Mouse (Mus musculus): ENCODE measurements around the gene Layn.

Gene Layn

DNA sequence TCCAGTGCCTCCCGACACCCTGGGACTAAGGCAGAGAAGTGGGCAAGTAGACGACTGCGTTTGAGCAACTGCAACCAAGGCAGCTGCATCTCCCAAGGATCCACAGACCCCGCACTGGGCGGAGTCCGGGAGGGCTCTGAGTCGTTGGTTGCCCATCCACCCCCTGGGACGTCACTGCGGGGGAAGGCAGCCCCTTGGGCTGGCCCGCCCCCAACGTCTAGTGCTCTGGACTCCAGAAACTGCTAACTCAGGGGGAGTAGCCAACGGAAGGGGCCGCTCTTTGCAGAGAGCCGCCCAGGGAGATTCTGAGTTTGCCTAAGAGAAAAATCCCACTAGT is at the start of gene Layn:
Gene Layn, minus strand, starts transcription at position 116 of the 337 bp plus-strand sequence.
- ATAC-seq (ENCODE audit: low TSS enrichment): peak; percentile 73

DNA sequence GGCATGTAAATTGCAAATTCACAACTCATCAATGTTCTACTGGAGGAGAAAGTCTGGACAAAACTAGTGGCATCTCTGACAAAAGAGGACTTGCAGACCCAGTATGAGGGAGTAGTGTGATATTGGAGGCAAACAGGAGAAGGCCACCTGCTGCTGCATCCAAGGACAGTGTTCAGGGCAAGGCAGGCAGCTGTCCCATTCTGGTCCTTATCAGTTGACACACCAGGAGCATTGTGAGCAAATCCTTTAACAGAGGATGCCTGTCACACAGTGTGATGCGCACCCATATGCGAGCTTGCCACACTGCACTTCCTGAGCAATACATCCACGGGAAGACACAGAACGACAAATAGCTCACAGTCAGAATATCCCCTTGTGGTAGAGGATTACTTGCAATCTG is 37.9 kb upstream of the Layn start:
- ATAC-seq (ENCODE audit: low TSS enrichment): no peak

DNA sequence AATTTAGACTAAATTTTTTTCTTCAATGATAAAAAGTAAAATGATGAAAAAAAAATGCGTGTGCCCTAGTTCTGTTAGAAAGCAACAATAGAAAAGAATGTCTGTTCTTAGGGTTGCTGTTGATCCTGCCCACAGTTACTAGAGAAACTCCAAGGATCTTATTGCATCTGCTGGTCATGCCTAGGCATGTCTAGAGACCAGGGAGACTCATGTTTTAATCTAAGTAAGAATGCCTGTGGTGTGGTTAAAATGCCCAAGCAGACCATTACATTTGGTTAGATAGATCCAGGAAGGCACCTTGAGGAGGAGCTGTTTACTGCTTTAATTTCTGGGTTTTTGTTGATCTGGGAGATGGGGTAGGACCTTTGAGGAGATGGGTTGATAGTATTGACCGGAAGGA is 28.9 kb upstream of the Layn start:
- ATAC-seq (ENCODE audit: low TSS enrichment): no peak

DNA sequence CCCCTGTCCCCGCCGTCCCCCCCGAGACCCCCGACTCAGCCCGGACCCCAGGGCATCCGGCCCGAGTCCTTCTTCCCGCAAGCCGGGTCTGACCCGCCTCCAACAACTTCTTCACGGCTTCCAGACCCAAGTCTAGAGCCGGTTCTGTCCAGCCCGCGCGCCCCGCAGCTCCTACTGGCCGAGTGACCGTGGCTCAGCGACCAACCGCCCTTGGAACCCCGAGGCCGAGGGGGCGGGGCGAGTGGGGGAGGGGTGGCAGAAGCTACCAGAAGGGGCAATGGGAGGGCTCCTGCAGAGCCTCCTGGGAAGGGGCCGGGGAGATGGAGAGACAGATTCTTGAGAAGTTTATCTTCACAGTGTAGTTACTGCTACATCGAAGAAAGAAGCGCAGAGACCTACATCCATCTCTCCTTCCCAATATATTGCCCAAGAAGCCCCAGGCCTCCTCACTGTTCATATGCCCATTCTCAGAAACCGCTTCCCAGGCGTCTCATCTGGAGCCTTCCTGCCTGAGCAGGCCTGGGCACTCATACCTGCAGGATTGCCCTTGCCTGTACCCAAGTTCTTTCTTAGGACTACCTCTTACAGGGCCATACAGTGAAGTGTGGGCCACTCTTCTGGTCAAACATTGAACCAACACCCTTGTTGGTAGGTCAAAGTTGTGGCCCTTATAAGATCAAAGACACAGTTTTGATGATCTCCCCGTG is 27.1 kb upstream of the Layn start:
- no peak for ATAC-seq (ENCODE audit: low TSS enrichment)

DNA sequence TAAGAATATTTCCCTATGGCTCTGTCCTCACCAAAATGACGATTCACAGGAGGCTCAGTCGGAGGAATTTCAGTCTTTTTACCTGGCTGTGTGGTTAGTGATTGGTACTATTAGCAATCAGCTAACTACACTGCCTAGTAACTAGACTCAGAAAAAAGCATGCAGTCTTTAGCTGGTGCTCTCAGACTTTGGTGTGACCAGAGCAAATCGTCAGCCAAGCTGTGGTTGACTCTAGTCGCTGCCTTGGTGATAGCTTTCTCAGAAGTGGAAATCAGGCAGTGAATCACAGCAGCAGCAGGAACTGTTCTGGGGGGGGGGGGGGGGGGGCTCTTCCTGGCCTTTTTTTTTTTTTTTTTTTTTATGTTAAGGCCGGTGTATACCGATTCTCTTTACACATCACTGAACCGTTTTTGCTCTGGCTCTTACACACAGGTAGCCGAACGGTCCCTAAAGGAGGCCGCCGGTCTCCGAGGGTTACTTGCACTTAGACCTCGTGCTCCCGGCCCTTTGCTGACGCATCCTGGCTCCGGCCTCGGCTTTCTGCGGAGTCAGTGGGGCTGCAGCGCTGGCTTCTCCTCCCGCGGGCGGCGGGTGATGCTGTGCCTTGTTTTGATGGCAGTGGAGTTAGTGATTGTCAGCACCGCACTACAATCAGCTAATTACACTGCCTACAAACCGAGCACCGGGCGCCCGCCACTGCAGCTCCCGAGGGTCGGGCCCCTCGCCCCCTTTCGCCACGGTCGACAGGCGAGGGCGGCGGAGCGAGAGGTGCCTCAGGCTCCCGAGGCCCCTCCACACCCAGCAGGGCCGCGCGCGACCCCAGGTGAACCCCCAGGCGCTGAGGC is 26.3 kb upstream of the Layn start:
- ATAC-seq (ENCODE audit: low TSS enrichment): peak; percentile 57

DNA sequence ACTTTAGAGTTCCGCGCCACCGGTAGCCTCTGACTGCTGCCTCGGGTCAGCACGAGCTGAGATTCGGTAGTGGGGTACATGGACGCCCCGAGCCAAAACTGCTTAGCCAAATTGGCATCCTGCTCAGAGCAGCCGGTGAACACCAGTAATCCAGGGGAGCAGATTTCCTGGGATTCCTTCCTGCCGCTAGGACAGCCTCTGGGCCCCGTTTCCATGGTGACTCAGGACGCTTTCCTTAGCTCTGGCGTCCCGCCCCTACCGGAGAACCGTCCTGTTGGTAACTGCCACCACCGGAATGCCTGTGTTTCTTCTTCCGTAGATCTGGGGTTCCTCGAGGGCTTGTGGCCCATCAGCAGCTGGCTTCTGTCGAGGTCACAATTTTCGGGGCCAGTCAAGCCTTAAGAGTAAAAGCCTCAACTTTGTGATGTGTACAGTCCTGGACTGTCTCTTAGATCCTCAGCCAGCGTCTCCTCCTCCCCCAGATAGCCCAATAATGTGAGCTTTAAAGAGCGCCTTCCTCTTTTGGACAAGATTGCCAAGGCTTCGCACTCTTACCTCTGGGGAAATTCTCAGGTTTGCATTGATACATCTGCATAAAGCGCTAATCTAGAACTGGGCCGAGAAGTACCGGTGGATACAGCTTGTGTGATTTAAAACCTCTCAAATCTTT is 25.0 kb upstream of the Layn start, which contains the start of gene 4833427G06Rik:
Gene 4833427G06Rik, minus strand, starts transcription at position 323 of the 670 bp plus-strand sequence.
- ATAC-seq (ENCODE audit: low TSS enrichment): peak; percentile 85

DNA sequence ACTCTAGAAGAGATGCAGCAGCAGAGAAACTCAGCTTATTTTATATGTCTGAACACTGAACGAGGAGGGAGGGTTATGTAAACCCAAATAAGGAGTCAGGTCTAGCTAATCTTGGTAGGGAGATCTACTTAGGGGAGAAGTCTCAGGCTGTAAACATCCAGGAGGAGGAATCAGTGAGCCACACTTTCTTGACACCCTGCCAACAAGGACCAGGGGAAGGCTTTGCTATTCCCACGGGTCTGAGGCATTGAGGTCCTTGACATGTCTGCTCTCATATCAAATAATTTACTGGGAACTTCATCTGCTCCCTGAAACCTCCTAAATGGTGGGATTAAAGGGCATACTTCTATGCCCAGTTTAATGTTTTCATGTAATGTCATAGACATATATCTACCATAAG is 19.4 kb upstream of the Layn start:
- no peak for ATAC-seq (ENCODE audit: low TSS enrichment)

DNA sequence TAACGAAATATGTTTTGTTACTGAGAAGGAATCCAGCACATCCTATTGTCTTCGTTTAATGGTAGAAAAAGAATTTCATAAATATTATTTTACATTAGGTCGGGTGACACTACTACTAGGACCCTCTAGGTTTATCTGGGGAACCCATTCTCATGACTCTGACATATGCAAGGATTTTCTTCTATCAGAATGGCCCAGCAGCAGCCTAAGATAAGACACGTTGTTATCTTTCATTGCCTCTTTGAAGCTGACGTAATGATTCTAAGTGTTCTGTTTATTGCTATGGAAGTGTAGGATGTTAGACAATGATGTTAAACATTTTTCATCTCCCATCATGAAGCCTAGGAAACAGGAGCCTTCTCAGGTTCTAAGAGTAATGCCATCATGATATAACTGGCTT is 16.8 kb upstream of the Layn start:
- ATAC-seq (ENCODE audit: low TSS enrichment): no peak

DNA sequence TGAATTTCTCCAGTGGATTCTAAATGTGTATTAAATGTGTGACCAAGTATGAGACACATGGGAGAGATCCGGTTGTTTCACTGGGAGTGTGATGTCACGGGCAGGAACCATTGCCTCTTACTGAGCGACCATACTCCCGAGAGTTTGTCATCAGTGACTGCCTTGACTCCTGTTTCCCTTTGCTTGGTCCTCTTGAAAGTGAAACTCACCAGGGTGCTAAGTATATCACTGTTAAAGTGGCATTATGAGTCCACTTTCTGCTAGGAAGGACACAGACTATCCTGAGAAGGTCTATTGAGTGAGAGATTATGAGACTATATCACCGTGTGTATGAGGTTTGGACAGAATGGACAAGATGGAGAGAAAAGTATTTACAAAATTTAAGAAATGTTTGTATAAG is 4.7 kb upstream of the Layn start:
- no peak for ATAC-seq (ENCODE audit: low TSS enrichment)

DNA sequence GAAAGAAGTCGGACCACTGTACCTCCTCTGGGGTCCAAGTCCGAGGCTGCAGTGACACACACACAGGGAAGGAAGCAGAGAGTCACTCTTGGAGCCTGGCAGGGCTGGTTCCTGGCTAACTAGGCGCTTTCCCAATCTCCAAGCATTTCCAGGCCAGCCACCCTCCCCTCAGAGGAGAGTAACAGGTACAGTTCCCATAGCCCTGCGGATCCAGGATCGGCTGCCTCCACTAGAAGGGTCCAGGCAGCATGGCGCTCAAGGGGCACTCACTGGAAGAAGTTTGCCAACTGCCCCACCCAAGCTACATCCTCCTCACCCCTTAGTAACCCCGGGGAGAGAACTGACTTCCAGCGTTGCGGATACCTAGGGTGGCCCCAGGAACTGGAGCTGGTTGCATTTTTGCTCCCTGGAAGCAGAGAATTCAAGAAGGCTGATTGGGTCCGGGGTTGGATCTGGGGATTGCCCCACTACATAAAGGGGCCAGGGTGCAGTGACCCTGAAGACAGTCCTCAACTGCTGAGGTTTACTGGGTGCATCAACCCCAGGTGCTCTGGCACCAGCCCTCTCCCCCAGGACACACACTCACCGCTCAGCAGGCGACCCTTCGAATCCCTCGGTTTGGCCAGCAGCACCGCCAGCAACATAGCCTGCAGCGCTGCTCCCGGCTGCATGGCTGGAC is 455 bp downstream of the Layn start:
- ATAC-seq (ENCODE audit: low TSS enrichment): peak; percentile 13; the same call in 1 of the 2 replicates

DNA sequence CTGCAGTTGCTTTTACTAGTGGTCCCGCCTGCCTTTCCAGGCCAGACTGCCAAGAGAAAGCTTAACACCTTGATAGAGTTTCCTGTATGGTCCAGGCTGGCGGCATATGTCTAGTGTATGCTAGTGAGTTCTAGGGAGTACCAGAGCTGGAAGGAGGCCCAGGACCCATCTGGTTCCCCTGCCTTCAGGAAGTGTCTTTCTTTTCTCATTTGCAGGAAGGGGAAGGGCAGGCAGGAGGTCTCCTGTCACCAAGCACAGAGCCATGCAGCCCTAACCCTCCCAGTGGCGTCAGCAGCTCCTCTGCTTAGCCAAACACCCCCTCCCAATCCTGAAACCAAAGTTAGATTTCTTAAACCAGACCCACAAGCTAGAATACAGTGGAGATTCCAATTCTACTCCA is 1.1 kb downstream of the Layn start:
- peak; percentile 44; the same call in 1 of the 2 replicates for ATAC-seq (ENCODE audit: low TSS enrichment)

DNA sequence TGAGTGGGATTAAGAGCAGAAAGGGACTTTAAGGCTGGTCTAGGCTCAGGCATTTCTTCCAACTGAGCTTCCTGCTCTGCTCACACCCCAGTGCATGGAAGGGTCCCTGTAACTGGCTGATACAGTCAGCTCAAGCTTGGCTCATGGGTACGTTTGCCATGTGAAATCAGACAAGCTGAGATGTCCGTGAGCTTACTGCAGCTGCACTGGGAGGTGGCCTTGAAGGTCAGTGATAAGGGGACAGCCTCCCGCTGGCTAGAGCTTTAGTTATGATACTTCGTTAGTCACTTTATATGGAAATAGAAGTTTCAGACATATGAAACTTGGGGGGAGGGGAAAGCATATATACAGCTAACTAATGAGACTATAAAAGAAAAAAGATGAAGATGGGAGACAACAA is 6.1 kb downstream of the Layn start:
- ATAC-seq (ENCODE audit: low TSS enrichment): no peak

DNA sequence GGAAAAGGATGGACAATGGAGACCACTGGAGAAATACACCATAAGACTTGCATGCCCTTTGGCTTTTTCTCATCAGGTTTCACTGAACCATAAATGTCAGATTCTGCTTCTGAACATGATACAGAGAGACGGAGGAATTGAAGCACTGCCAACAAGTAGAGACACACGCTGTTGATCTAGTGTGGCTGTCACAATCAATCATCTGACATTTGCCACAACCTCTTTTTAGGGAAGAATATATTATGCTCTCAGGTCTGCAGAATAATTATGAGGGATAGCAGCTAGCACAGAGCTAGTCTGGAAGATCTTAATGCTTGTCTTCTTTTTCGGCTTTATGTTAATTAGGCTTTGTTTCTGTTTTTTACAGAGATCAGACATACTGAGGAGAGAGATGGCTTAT is 8.7 kb downstream of the Layn start:
- no peak for ATAC-seq (ENCODE audit: low TSS enrichment)

DNA sequence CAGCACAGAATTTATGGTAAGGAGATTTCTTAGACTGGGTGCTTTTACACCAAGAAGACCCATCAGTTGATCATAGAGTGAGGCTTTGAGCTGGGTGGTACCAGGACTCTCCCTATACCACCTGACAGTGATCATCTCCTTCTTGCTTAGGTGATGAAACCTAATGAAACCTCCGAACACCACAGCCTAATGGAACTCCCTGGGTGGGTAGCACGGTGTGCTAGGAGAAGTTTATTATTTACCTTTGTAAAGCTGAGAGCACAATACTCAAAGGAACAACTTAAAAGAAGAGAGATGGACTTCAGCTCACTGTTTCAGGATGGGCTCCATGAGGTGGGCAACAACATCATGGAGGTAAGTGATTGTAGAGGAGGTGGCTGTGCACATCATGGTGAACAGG is 16.3 kb downstream of the Layn start, which contains the start of gene Btg4:
Gene Btg4, plus strand, starts transcription at position 301 of the 400 bp plus-strand sequence.
- no peak for ATAC-seq (ENCODE audit: low TSS enrichment)

DNA sequence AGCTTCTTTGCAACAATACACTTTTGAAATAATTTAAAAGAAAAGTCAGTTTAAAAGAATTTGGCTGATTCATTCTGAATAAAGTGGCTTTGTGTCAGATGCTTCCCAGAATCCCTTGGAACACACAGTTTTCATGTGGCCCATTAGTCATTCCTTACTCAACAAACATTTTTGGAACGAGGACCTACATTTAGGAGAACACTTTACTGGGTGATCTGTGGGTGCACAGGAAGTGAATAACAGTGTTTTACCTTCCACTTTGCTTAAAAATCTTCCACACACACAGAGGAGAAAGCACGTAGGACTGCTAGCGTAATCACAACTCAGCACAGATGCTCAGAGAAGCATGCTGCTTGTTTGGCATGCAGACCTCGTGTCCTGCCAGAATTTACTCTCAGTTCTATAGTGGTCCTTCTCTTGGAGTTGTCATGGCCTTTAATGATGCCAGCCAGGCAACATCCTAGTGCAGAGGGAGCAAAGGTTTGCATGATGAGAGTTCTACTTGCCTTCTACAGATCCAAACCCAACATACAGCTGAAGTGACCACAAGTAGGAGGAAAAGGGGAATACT is 17.9 kb downstream of the Layn start:
- peak; percentile 96 for ATAC-seq (ENCODE audit: low TSS enrichment)

DNA sequence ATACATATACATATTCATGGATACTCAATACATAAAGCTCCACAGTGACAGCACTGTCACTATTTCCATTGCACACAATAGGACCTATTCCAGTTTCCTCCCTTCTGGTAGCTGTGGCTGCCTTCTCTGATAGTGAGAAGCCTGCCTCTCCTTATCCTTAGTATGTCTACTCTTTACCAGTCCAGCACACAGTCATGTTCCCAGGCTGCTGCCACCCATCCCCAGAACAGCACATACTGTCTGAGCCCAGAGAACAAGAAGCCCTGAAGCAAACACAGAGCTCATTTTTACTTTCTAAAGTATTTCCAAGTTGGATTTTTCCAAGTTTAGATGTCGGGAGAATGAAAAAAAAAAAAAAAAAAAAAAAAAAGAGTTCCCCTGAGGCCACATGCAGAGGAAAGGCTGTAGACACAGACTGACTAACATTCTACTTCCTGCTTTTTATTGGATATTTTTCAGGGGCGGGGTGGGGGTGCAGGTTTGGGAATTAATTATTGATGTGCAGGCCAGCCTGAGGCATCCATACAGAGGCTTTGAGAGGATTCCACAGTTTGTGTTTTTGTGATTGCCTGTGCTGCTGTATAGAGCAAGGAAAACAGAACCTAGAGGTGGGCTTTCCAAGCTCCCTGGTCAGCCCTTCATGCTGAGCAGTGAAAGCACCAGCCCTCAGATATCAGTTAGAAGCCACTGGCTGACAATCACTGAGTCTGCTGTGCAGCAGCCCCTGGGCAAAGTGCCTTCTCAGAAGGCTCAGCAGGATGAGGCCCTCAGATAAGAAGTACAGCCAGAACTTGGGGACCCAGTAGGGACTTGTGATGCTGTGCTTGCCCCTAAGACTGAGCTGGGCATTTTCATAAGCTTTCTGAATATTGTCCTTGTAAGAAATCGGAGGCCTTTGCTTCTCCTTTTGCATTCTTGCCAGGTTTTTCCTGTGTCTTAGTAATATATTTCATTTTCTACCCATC is 20.3 kb downstream of the Layn start:
- 0 out of 2 replicates have a peak, but pooled peaks have one; percentile 51 for ATAC-seq (ENCODE audit: low TSS enrichment)

DNA sequence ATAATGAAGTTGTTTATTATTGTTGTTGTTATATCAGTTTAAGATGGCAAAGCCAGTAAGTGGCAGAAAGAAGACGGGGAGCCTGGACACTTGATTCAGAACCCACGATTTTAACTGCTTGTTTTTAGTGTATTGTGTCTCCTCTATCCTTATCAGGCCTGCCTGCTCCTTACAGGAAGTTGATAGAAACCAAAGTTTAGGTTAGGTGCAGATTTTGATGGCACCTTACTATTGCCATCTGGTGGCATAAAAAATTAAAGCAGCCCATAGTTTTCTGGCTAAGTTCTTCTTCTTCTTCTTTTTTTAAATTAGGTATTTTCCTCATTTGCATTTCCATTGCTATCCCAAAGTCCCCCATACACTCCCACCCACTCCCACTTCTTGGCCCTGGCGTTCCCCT is 24.7 kb downstream of the Layn start:
- no peak for ATAC-seq (ENCODE audit: low TSS enrichment)

DNA sequence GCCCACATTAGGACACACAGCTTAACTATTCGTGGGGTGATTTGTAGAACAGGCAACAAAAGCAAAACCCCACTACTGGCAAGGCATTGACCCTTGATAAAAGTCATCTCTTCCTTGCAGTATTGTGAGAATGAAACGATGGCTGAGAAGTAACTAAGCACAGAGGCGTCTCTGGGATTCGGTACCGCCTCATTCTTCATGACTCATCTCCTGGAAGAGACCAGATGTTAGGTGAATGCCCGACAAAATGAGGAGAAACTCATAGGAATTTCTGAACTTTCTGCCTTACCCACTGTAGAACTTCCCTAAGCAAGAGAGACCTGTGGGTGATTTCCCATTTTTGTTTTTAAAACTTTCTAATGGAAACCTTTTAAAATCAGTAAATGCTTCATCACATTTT is 34.8 kb downstream of the Layn start:
- peak; percentile 57; the same call in 1 of the 2 replicates for ATAC-seq (ENCODE audit: low TSS enrichment)

DNA sequence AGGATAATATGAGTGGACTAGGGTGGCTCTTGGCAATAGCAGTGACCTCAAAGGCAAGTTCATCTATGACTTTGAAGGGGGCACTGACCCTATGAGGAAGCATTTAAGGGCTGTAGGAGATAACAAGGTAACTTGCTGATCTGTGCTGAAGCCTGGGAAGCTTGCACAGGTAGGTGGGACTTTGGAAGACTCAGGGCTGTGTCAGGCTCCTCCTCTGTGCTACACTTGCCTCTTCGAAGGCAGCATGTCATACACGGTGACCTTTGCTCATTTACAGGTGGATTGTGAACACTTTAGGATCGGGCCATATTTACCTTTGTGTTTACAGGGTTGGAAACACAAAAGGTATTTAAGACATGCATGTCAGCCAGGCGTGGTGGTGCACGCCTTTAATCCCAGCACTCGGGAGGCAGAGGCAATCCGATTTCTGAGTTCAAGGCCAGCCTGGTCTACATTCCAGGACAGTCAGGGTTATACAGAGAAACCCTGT is 35.4 kb downstream of the Layn start:
- ATAC-seq (ENCODE audit: low TSS enrichment): no peak
